Mouse (Mus musculus): ENCODE results near the gene Cpsf3. TPM values are rescaled to one million over a fixed set of nuclear protein-coding genes. Genes with fewer than 3 reads are reported as not detected.

Gene Cpsf3
- polyA plus RNA-seq, 1 experiment from 2014 or later, result 125 TPM

GRCm38 (mm10) chr12:21286243-21286622 lies 1.0 kb downstream of the Cpsf3 start, which contains the start of gene Itgb1bp1:
TSS of gene Itgb1bp1 (minus strand) at chr12:21286284.
- H3K4me2 ChIP-seq (replicated peaks; ENCODE audit: low read depth, low read length), result peak within 1 kb of the TSS; percentile 78
- peak; percentile 96 for ATAC-seq (ENCODE audit: low FRiP score)
- no peaks in the 10 kb centered on the region for H3K27me3 ChIP-seq (ENCODE audit: control insufficient read depth, insufficient read depth, low read length)
- no peaks in the 10 kb centered on the region for H3K36me3 ChIP-seq (ENCODE audit: control insufficient read depth, insufficient read depth, low read length)
- under 1% methylated on average over 28 of the region's 28 CpGs for WGBS
- H3K4me3 ChIP-seq (ENCODE audit: low read depth, low read length), result peak within 1 kb of the TSS; percentile 83
- H3K27ac ChIP-seq (ENCODE audit: low read depth, low read length), result peak within 1 kb of the TSS; percentile 86
- no peaks in the 10 kb centered on the region for H3K4me1 ChIP-seq (replicated peaks; ENCODE audit: control insufficient read depth, insufficient read depth, low read length)
- H3K9me3 ChIP-seq (ENCODE audit: control insufficient read depth, low read length), result no peaks in the 10 kb centered on the region
- peak; percentile 99 for DNase-seq (ENCODE audit: low spot score)
- H3K9ac ChIP-seq (ENCODE audit: low read depth, low read length), result peak within 1 kb of the TSS; percentile 88

- no peaks in the 10 kb centered on the region for H3K4me1 ChIP-seq (replicated peaks; ENCODE audit: control insufficient read depth, insufficient read depth, low read length)
- no peaks in the 10 kb centered on the region for H3K27me3 ChIP-seq (ENCODE audit: control insufficient read depth, insufficient read depth, low read length)
- ATAC-seq (ENCODE audit: low FRiP score), result peak; percentile 44
- H3K27ac ChIP-seq (ENCODE audit: low read depth, low read length), result peak overlapping the region; percentile 86
- no peaks in the 10 kb centered on the region for H3K9me3 ChIP-seq (ENCODE audit: control insufficient read depth, low read length)
- WGBS, result 39% methylated on average over 18 of the region's 18 CpGs
- peak overlapping the region; percentile 83 for H3K4me3 ChIP-seq (ENCODE audit: low read depth, low read length)
- H3K36me3 ChIP-seq (ENCODE audit: control insufficient read depth, insufficient read depth, low read length), result 0 out of 2 replicates have a peak, but pooled peaks cover 5% of the 10 kb centered on the region
- H3K9ac ChIP-seq (ENCODE audit: low read depth, low read length), result peak overlapping the region; percentile 88
- no peak for DNase-seq (ENCODE audit: low spot score)
- peak overlapping the region; percentile 78 for H3K4me2 ChIP-seq (replicated peaks; ENCODE audit: low read depth, low read length)
Measured at GRCm38 (mm10) chr12:21286712-21287650, 1.8 kb downstream of the Cpsf3 start.

DNA sequence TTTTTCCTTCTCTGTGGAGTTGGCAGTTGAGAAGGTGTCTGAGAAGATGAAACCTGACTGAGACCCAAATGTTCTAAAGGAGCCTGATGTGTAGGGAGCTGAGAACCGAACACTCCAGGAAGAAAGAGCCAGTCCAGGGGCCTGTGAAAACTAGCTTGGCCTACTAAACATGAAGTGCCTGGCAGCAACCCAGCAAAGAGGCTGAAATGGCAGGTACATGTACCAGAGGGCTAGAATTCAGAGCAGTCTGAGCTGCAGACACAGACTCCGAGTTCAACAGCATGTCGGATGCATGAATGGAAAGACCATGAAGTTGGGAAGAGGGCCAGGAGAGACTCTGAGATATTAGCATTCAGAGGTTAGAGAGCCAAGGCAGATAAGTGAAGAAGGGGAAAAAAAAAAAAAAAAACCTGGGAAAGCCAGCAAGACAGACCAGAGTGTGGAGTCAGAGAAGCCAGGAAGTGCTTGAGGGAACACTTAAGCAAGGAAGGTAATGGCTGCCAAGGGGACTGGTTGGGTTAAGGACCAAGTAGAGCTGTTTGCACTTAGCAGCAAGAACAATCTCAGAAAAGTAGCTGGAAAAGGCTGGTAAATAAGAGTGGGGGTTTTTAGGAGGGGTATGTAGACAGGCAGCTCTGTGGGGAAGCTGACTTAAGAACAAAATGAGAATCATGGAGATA lies 3.7 kb downstream of the Cpsf3 start:
- 100% methylated on average over 3 of the region's 3 CpGs for WGBS
- Histone ChIP-seq H3K9ac (ENCODE audit: low read depth, low read length) (no peak overlapping the region), H3K27me3 (ENCODE audit: control insufficient read depth, insufficient read depth, low read length) (no peaks in the 10 kb centered on the region), H3K4me1 (replicated peaks; ENCODE audit: control insufficient read depth, insufficient read depth, low read length) (no peaks in the 10 kb centered on the region), H3K4me2 (replicated peaks; ENCODE audit: low read depth, low read length) (no peak overlapping the region), H3K27ac (ENCODE audit: low read depth, low read length) (no peak overlapping the region), H3K36me3 (ENCODE audit: control insufficient read depth, insufficient read depth, low read length) (0 out of 2 replicates have a peak, but pooled peaks cover 7% of the 10 kb centered on the region), H3K4me3 (ENCODE audit: low read depth, low read length) (no peak overlapping the region), H3K9me3 (ENCODE audit: control insufficient read depth, low read length) (no peaks in the 10 kb centered on the region)
- no peak for DNase-seq (ENCODE audit: low spot score)
- ATAC-seq (ENCODE audit: low FRiP score), result no peak

DNA sequence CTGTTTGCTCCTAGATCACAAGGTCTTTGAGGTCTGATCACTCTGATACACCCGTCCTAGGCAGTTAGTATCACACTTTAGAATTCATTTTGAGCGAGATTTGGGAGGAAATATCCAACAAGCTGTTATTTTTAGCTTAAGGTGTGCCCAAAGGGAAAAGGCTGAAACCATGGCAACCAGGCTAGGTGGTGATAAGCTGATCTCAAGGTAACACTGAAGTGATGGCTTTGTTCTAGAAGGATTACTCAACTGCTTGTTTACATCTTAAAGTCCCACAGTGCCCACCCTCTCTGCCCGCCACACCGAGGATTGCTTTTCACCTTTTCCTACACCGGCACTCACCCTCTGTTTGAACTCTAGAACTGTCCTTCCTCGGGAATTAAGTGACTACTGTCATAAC lies 4.5 kb downstream of the Cpsf3 start:
- H3K36me3 ChIP-seq (ENCODE audit: control insufficient read depth, insufficient read depth, low read length), result 0 out of 2 replicates have a peak, but pooled peaks cover 7% of the 10 kb centered on the region
- H3K4me2 ChIP-seq (replicated peaks; ENCODE audit: low read depth, low read length), result no peak overlapping the region
- H3K4me3 ChIP-seq (ENCODE audit: low read depth, low read length), result no peak overlapping the region
- H3K27me3 ChIP-seq (ENCODE audit: control insufficient read depth, insufficient read depth, low read length), result no peaks in the 10 kb centered on the region
- H3K9me3 ChIP-seq (ENCODE audit: control insufficient read depth, low read length), result no peaks in the 10 kb centered on the region
- ATAC-seq (ENCODE audit: low FRiP score) (no peak), DNase-seq (ENCODE audit: low spot score) (no peak)
- WGBS, result 92% methylated on average over 6 of the region's 6 CpGs
- no peak overlapping the region for H3K27ac ChIP-seq (ENCODE audit: low read depth, low read length)
- H3K9ac ChIP-seq (ENCODE audit: low read depth, low read length), result no peak overlapping the region
- H3K4me1 ChIP-seq (replicated peaks; ENCODE audit: control insufficient read depth, insufficient read depth, low read length), result no peaks in the 10 kb centered on the region

DNA sequence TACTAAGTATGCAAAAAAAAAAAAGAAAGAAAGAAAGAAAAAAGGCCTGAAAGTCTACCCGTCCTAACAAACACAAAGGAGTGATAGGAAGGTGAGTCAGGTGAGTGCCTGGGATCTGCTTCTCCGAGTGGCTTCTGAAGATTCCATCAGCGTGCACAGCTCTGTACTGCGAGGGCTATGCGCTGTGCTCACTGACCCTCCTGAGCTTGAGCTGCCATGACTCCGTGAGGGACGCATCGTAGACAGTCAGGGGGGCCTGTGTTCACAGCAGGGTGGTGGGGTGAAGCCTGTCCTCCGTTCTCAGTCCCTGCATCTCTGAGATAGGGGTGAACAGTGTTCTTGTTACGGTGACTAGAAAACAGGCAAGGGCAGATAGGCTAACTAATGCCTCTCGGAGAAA lies 13.7 kb downstream of the Cpsf3 start:
- Histone ChIP-seq H3K4me1 (replicated peaks; ENCODE audit: control insufficient read depth, insufficient read depth, low read length) (no peaks in the 10 kb centered on the region), H3K9me3 (ENCODE audit: control insufficient read depth, low read length) (no peaks in the 10 kb centered on the region), H3K4me3 (ENCODE audit: low read depth, low read length) (no peak overlapping the region), H3K27me3 (ENCODE audit: control insufficient read depth, insufficient read depth, low read length) (no peaks in the 10 kb centered on the region), H3K36me3 (ENCODE audit: control insufficient read depth, insufficient read depth, low read length) (peaks cover 16% of the 10 kb centered on the region), H3K4me2 (replicated peaks; ENCODE audit: low read depth, low read length) (no peak overlapping the region), H3K27ac (ENCODE audit: low read depth, low read length) (no peak overlapping the region), H3K9ac (ENCODE audit: low read depth, low read length) (no peak overlapping the region)
- ATAC-seq (ENCODE audit: low FRiP score), result no peak
- no peak for DNase-seq (ENCODE audit: low spot score)
- 96% methylated on average over 11 of the region's 11 CpGs for WGBS

- no peak overlapping the region for H3K4me3 ChIP-seq (ENCODE audit: low read depth, low read length)
- no peak overlapping the region for H3K27ac ChIP-seq (ENCODE audit: low read depth, low read length)
- no peak overlapping the region for H3K9ac ChIP-seq (ENCODE audit: low read depth, low read length)
- no peaks in the 10 kb centered on the region for H3K27me3 ChIP-seq (ENCODE audit: control insufficient read depth, insufficient read depth, low read length)
- no peak for ATAC-seq (ENCODE audit: low FRiP score)
- H3K36me3 ChIP-seq (ENCODE audit: control insufficient read depth, insufficient read depth, low read length), result peaks cover 13% of the 10 kb centered on the region
- no peaks in the 10 kb centered on the region for H3K4me1 ChIP-seq (replicated peaks; ENCODE audit: control insufficient read depth, insufficient read depth, low read length)
- H3K4me2 ChIP-seq (replicated peaks; ENCODE audit: low read depth, low read length), result no peak overlapping the region
- WGBS, result 89% methylated on average over 7 of the region's 7 CpGs
- H3K9me3 ChIP-seq (ENCODE audit: control insufficient read depth, low read length), result no peaks in the 10 kb centered on the region
- no peak for DNase-seq (ENCODE audit: low spot score)
Measured at GRCm38 (mm10) chr12:21301324-21301723, 16.1 kb downstream of the Cpsf3 start.

DNA sequence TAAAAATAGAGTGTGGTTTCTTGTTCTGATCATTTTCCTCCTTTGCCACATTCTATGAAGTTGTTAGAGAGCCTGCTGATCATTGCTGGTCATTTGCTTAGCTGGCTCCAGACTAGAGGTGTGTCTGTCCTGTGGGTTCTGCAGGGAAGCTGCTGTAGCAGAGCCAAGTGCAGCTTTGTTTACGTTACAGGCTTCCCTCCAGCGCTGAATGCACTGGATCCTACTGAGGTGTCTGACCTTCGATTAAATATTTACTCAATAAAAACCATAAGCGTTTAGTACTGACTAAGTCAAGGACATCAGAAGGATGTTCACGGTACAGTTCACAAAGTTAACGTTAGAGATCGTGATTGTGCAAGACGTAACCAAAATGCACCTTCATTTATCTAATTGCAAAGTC lies 16.7 kb downstream of the Cpsf3 start:
- ATAC-seq (ENCODE audit: low FRiP score) (no peak), DNase-seq (ENCODE audit: low spot score) (no peak)
- Histone ChIP-seq H3K36me3 (ENCODE audit: control insufficient read depth, insufficient read depth, low read length) (peaks cover 11% of the 10 kb centered on the region), H3K4me1 (replicated peaks; ENCODE audit: control insufficient read depth, insufficient read depth, low read length) (no peaks in the 10 kb centered on the region), H3K27me3 (ENCODE audit: control insufficient read depth, insufficient read depth, low read length) (no peaks in the 10 kb centered on the region), H3K9me3 (ENCODE audit: control insufficient read depth, low read length) (no peaks in the 10 kb centered on the region), H3K4me3 (ENCODE audit: low read depth, low read length) (no peak overlapping the region), H3K27ac (ENCODE audit: low read depth, low read length) (no peak overlapping the region), H3K4me2 (replicated peaks; ENCODE audit: low read depth, low read length) (no peak overlapping the region), H3K9ac (ENCODE audit: low read depth, low read length) (no peak overlapping the region)
- 91% methylated on average over 8 of the region's 8 CpGs for WGBS

DNA sequence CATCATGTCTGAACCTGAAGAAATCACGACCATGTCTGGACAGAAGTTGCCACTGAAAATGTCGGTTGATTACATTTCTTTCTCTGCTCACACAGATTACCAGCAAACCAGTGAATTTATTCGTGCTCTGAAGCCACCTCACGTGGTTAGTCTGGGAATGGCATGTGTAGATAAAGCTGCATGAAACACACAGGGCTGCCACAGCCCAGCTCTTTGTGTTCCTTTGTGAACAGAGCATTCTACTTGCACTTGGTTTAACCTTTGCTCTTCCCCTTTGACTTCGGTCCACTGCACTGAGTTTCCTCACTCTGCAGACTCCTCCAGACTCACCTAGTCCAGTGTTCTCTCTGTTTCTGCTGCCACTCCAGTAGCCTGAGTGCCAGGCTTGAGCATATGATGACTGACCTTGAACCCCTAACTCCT lies 17.2 kb downstream of the Cpsf3 start:
- Histone ChIP-seq H3K4me3 (ENCODE audit: low read depth, low read length) (no peak overlapping the region), H3K9ac (ENCODE audit: low read depth, low read length) (no peak overlapping the region), H3K36me3 (ENCODE audit: control insufficient read depth, insufficient read depth, low read length) (peaks cover 11% of the 10 kb centered on the region), H3K27ac (ENCODE audit: low read depth, low read length) (no peak overlapping the region), H3K9me3 (ENCODE audit: control insufficient read depth, low read length) (no peaks in the 10 kb centered on the region), H3K4me1 (replicated peaks; ENCODE audit: control insufficient read depth, insufficient read depth, low read length) (no peaks in the 10 kb centered on the region), H3K4me2 (replicated peaks; ENCODE audit: low read depth, low read length) (no peak overlapping the region), H3K27me3 (ENCODE audit: control insufficient read depth, insufficient read depth, low read length) (no peaks in the 10 kb centered on the region)
- ATAC-seq (ENCODE audit: low FRiP score) (no peak), DNase-seq (ENCODE audit: low spot score) (no peak)
- 84% methylated on average over 5 of the region's 5 CpGs for WGBS
